In genomic region chr10:41652988-41653387, GRCm38 (mm10) we compare ENCODE assay signal across 20 mouse cellular contexts.
A peak's percentile ranks its signal among the peaks of the same experiment; 100 is the strongest.
DNase-seq lines count a peak whose midpoint lies in the region; ATAC-seq and TF ChIP-seq lines count a peak whose summit lies in the region.
"Had no signal": no experiment of that assay in that cellular context is flagged by ENCODE, and none has a peak within 500 bp of the region (broad histone marks: within the 10 kb centered on the region; RNA-seq: fewer than 3 reads in every experiment).

No protein-coding gene starts in this region.

- no peak overlapping the region for H3K9ac ChIP-seq in heart, embryonic 15.5 days
- no peak overlapping the region; the same call in 1 of the 2 replicates for H3K9ac ChIP-seq in lung, embryonic 16.5 days (ENCODE audit: low read length)
- H3K9ac ChIP-seq in intestine, embryonic 16.5 days (ENCODE audit: low read depth, low read length) = no peak overlapping the region
- no peak overlapping the region for H3K9ac ChIP-seq in stomach, embryonic 16.5 days (ENCODE audit: low read length)
- no peak overlapping the region for H3K9ac ChIP-seq in kidney, embryonic 16.5 days (replicated peaks; ENCODE audit: low read length)
- H3K9ac ChIP-seq: embryonic facial prominence, embryonic 15.5 days; midbrain, embryonic 12.5 days; neural tube, embryonic 12.5 days had no signal

- intact Hi-C loops in heart, postnatal 25 days (cut with DNase I) = no loop called here

- no peaks in the 10 kb centered on the region for H3K27me3 ChIP-seq in heart, embryonic 15.5 days
- H3K27me3 ChIP-seq in lung, embryonic 16.5 days (ENCODE audit: control insufficient read depth, insufficient read depth, low read depth, low read length) = no peaks in the 10 kb centered on the region
- H3K27me3 ChIP-seq in intestine, embryonic 16.5 days (replicated peaks; ENCODE audit: control insufficient read depth, insufficient read depth, low read length) = no peaks in the 10 kb centered on the region
- H3K27me3 ChIP-seq in stomach, embryonic 16.5 days (ENCODE audit: control insufficient read depth, insufficient read depth, low read length) = no peaks in the 10 kb centered on the region
- H3K27me3 ChIP-seq in kidney, embryonic 16.5 days (ENCODE audit: insufficient read depth, low read length) = no peaks in the 10 kb centered on the region
- H3K27me3 ChIP-seq: CH12.LX; embryonic facial prominence, embryonic 15.5 days; midbrain, embryonic 12.5 days; neural tube, embryonic 12.5 days had no signal

- TF ChIP-seq CTCF in lung, adult 2 months (IDR thresholded peaks at IDR 0.05; ENCODE audit: insufficient read depth, low read length) = no peak

- DNase-seq in heart, postnatal 25 days (ENCODE audit: low spot score) = no peak
- no peak for DNase-seq in lung, adult 2 months
- DNase-seq: adrenal gland, adult 2 months; B cell, adult 2 months; cerebellum, adult 11 months; cerebellum, adult 9-11 months; kidney, adult 2 months; kidney, postnatal 10 days; lung, adult 18-20 months had no signal

- no peak for ATAC-seq in heart, embryonic 15.5 days (replicated peaks; ENCODE audit: insufficient number of reproducible peaks, insufficient read depth, low FRiP score, low read depth)
- peak; percentile 48 for ATAC-seq in lung, embryonic 16.5 days (ENCODE audit: low read depth)
- peak; percentile 42; the same call in 1 of the 2 replicates for ATAC-seq in intestine, embryonic 16.5 days
- ATAC-seq in stomach, embryonic 16.5 days (ENCODE audit: insufficient read depth, low FRiP score) = peak; percentile 49
- no peak for ATAC-seq in kidney, embryonic 16.5 days (ENCODE audit: low FRiP score, low TSS enrichment)

- no peaks in the 10 kb centered on the region for H3K36me3 ChIP-seq in heart, embryonic 15.5 days
- H3K36me3 ChIP-seq in lung, embryonic 16.5 days (ENCODE audit: control insufficient read depth, insufficient read depth, low read length) = no peaks in the 10 kb centered on the region
- no peaks in the 10 kb centered on the region for H3K36me3 ChIP-seq in intestine, embryonic 16.5 days (ENCODE audit: control insufficient read depth, insufficient read depth, low read length)
- no peaks in the 10 kb centered on the region for H3K36me3 ChIP-seq in stomach, embryonic 16.5 days (ENCODE audit: control insufficient read depth, insufficient read depth, low read length)
- no peaks in the 10 kb centered on the region for H3K36me3 ChIP-seq in kidney, embryonic 16.5 days (ENCODE audit: insufficient read depth, low read length)
- H3K36me3 ChIP-seq: embryonic facial prominence, embryonic 15.5 days; G1E; hindbrain, embryonic 10.5 days; midbrain, embryonic 12.5 days; neural tube, embryonic 12.5 days had no signal

- TF ChIP-seq POLR2A in lung, adult 2 months (IDR thresholded peaks at IDR 0.05; ENCODE audit: borderline replicate concordance, extremely low read depth, low read depth, low read length) = no peak

- peaks cover 18% of the 10 kb centered on the region for H3K4me1 ChIP-seq in heart, embryonic 15.5 days (replicated peaks)
- H3K4me1 ChIP-seq in lung, embryonic 16.5 days (replicated peaks; ENCODE audit: control insufficient read depth, insufficient read depth, low read length) = peaks cover 11% of the 10 kb centered on the region
- no peaks in the 10 kb centered on the region for H3K4me1 ChIP-seq in lung, adult 2 months (ENCODE audit: control insufficient read depth, insufficient read depth, low read length)
- H3K4me1 ChIP-seq in intestine, embryonic 16.5 days (ENCODE audit: control insufficient read depth, insufficient read depth, low read length) = peaks cover 3% of the 10 kb centered on the region
- H3K4me1 ChIP-seq in stomach, embryonic 16.5 days (ENCODE audit: control insufficient read depth, insufficient read depth, low read length) = peaks cover 11% of the 10 kb centered on the region
- peaks cover 5% of the 10 kb centered on the region; the same call in 1 of the 2 replicates for H3K4me1 ChIP-seq in kidney, embryonic 16.5 days (ENCODE audit: insufficient read depth, low read length)
- H3K4me1 ChIP-seq: embryonic facial prominence, embryonic 15.5 days; neural tube, embryonic 12.5 days had no signal

- H3K4me3 ChIP-seq in heart, embryonic 15.5 days = no peak overlapping the region
- no peak overlapping the region for H3K4me3 ChIP-seq in lung, embryonic 16.5 days (ENCODE audit: low read length)
- H3K4me3 ChIP-seq in lung, adult 2 months (replicated peaks; ENCODE audit: extremely low read depth, low read depth, low read length) = no peak overlapping the region
- no peak overlapping the region for H3K4me3 ChIP-seq in intestine, embryonic 16.5 days (ENCODE audit: low read length)
- H3K4me3 ChIP-seq in stomach, embryonic 16.5 days (replicated peaks; ENCODE audit: low read length) = no peak overlapping the region
- H3K4me3 ChIP-seq in kidney, embryonic 16.5 days (ENCODE audit: low read length) = no peak overlapping the region
- H3K4me3 ChIP-seq: embryonic facial prominence, embryonic 15.5 days; hindbrain, embryonic 10.5 days; midbrain, embryonic 12.5 days; neural tube, embryonic 12.5 days had no signal

- H3K27ac ChIP-seq in heart, embryonic 15.5 days = 0 out of 2 replicates have a peak overlapping the region, but pooled peaks have one; percentile 2
- H3K27ac ChIP-seq in lung, embryonic 16.5 days (ENCODE audit: low read length) = peak overlapping the region; percentile 44; the same call in 1 of the 2 replicates
- H3K27ac ChIP-seq in intestine, embryonic 16.5 days (ENCODE audit: low read length) = peak overlapping the region; percentile 38; the same call in 1 of the 2 replicates
- peak overlapping the region; percentile 12; the same call in 1 of the 2 replicates for H3K27ac ChIP-seq in stomach, embryonic 16.5 days (ENCODE audit: low read length)
- no peak overlapping the region for H3K27ac ChIP-seq in kidney, embryonic 16.5 days (ENCODE audit: low read length)
- H3K27ac ChIP-seq: embryonic facial prominence, embryonic 15.5 days; hindbrain, embryonic 10.5 days; midbrain, embryonic 12.5 days; neural tube, embryonic 12.5 days had no signal

- no peaks in the 10 kb centered on the region for H3K9me3 ChIP-seq in heart, embryonic 15.5 days (replicated peaks)
- H3K9me3 ChIP-seq in lung, embryonic 16.5 days (ENCODE audit: control insufficient read depth, low read length) = no peaks in the 10 kb centered on the region
- H3K9me3 ChIP-seq in intestine, embryonic 16.5 days (ENCODE audit: control insufficient read depth, low read length) = no peaks in the 10 kb centered on the region
- no peaks in the 10 kb centered on the region for H3K9me3 ChIP-seq in stomach, embryonic 16.5 days (replicated peaks; ENCODE audit: control insufficient read depth, low read length)
- no peaks in the 10 kb centered on the region for H3K9me3 ChIP-seq in kidney, embryonic 16.5 days (ENCODE audit: low read length)
- H3K9me3 ChIP-seq: embryonic facial prominence, embryonic 15.5 days; G1E; hindbrain, embryonic 10.5 days; midbrain, embryonic 12.5 days; neural tube, embryonic 12.5 days had no signal

- peak overlapping the region; percentile 35 for H3K4me2 ChIP-seq in heart, embryonic 15.5 days
- peak overlapping the region; percentile 44 for H3K4me2 ChIP-seq in lung, embryonic 16.5 days (ENCODE audit: low read depth, low read length)
- H3K4me2 ChIP-seq in intestine, embryonic 16.5 days (ENCODE audit: low read depth, low read length) = peak overlapping the region; percentile 17; the same call in 1 of the 2 replicates
- peak overlapping the region; percentile 14; the same call in 1 of the 2 replicates for H3K4me2 ChIP-seq in stomach, embryonic 16.5 days (ENCODE audit: low read depth, low read length)
- no peak overlapping the region for H3K4me2 ChIP-seq in kidney, embryonic 16.5 days (replicated peaks; ENCODE audit: low read depth, low read length)
- H3K4me2 ChIP-seq: embryonic facial prominence, embryonic 15.5 days; midbrain, embryonic 12.5 days; neural tube, embryonic 12.5 days had no signal

- WGBS in heart, embryonic 15.5 days = 42% methylated on average over 7 of the region's 7 CpGs
- WGBS in lung, embryonic 16.5 days = 22% methylated on average over 7 of the region's 7 CpGs
- 46% methylated on average over 7 of the region's 7 CpGs for WGBS in lung, adult 2 months
- 54% methylated on average over 7 of the region's 7 CpGs for WGBS in intestine, embryonic 16.5 days
- 42% methylated on average over 7 of the region's 7 CpGs for WGBS in stomach, embryonic 16.5 days
- 85% methylated on average over 7 of the region's 7 CpGs for WGBS in kidney, embryonic 16.5 days

Comparison
In these comparisons a context has a peak if more than half of its experiments do, and no peak if none do; other contexts are left out.
1. ATAC-seq: peak in lung, embryonic 16.5 days (single experiment), intestine, embryonic 16.5 days (single experiment) and stomach, embryonic 16.5 days (single experiment); none in heart, embryonic 15.5 days (single experiment) and kidney, embryonic 16.5 days (single experiment).